Mouse (Mus musculus) thymus, postnatal 0 days (tissue): ENCODE data around the gene Plin5. TPM values are rescaled to one million over a fixed set of nuclear protein-coding genes. Genes with fewer than 3 reads are reported as not detected.

Experiments
- DNase-seq: peaks from one replicate; pipeline ENCODE4 v3.0.0-alpha.2; 2015; ENCODE audit warnings: low spot score
- polyA plus RNA-seq: library from polyadenylated mRNA; unstranded; fragments of >200 nt; fragmentation: Nextera tagmentation; extraction: Ambion mirVana; gene quantifications from 2 replicates; pipeline ENCODE4 v1.2.1, GENCODE M21; 2015

The Plin5 gene
- 0.10 and 0.44 TPM in 2 replicates for polyA plus RNA-seq

DNA sequence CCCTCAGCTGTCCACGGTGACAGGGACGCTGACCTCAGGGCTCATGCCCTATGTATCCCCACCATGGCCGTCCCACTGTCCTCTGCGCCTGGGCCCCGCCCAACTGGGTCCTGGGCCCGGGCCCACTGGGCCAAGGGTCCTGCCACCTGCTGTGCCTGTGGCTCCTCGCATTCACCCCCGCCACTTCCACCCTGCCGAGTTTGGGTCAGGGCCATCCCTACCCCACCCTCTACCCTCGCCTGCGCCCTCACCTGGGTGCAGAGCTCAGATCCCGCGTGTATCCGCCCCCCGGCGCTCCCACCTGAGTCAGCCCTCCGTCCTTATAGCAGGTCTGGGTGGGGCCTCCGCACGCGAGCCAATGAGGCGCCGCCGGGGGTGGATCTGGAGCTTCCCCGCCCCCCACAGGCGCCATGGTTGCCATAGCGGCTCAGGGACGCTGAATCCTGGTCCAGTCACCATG lies at the start of gene Plin5:
Gene Plin5, minus strand, starts transcription at position 346 of the 460 bp plus-strand sequence.
- no peak for DNase-seq

DNA sequence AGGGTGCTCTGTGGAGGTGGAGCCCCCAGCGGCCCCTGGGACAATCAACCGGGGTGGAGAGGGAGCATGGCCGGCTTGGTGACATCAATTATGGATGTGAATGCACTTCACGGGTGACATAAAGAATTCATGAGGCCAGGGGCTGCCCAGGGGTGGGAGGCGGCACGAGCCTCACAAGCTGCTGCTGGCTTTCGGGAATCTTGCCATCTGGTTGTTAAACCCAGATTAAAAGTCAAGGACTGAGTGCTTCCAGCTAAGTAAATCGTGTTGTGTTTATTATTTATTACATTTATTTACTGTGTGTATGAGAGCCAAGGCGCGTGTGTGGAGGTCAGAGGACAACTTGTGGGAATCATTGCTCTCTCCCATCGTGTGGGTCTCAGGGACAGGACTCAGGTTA lies 48.3 kb upstream of the Plin5 start:
- DNase-seq: no peak

DNA sequence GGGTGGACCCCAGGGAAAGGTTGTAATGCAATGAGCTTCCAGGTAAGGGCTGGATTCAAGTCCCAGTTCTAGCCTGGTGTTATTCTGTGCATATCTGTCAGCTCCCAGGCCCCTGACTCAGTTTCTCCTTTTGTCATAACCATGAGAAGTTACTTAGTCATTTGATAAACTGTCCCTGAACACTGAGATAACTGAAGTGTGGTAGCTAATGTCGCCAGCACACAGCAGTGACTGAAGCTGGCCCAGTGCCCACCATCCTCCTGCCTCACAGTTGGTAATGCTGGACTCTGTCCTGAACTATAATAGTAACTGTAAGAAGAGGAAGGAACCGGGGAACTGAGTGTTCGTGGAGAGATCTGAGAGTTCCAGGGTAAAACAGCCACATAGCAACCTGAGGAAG lies 47.1 kb upstream of the Plin5 start:
- DNase-seq: no peak

DNA sequence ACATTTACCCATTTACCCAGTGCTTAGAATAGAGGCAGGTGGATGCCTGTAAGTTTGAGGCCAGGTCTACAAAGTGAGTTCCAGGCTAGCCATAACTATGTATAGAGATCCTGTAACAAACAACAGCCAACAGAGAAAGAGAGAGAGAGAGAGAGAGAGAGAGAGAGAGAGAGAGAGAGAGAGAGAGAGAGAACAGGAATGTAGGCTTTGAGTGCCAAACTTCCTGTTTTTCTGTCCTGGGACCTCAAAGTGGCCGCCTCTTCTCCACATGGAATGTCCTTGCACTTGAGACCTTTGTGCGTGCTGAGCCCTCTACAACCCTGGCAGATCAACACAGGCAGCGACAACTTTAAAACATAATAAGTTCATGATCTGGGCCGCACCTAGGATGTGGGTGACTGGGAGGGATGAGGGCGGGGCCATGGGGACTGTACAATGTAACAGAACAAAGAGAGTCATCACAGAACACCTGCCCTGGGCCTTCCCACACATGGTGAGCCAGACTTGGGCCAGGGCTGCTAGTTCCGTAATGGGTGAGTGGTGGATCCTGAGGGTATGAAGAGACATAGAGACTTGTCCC lies 46.2 kb upstream of the Plin5 start:
- DNase-seq: peak; percentile 84

DNA sequence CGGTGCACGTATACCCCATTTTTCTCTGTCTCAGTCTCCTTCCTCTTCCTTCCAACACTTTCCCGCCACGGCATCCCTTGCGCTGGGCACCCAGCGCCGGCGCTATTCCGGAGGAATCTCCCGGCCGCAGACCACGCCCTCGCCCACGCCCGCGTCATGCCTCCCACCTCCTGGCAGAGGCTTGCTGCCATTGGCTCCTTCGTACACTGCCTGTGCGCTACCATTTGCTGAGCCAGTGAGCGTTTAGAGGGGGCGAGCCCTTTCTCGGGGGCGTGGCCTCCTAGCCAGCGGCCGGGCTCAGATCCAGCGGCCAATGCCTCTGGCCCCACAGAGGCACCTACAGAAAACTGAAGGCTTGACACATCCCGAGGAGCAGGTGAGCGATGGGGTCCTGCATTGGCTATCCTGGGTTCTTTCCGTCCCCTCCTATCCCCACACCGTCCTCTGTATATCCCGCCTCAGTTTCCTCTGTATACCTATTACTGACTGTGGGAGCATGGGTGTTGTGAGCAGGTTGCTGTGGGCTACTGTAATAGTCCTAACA lies 44.9 kb upstream of the Plin5 start, which contains the start of gene Tnfaip8l1:
Gene Tnfaip8l1, plus strand, starts transcription at position 247 of the 544 bp plus-strand sequence.
- DNase-seq: peak; percentile 89

DNA sequence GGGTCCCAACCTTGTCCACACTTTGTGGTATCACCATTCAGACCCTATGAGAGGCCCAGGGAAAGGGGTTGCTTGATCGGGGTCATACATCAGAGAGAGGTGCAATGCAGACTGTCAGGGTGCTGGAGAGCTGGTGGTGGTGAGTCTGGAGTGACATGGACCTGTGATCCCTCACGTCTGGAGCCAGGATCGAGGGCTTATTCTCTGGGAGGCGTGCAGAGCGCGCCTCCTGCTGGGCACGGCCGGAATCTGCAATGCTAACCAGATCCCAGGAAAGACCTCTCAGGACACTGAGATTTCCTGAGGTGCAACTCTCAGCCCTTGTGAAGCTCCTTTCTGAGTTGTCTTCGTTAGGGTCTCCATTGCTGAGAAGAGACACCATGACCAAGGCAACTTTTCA lies 42.3 kb upstream of the Plin5 start:
- DNase-seq: peak; percentile 62

DNA sequence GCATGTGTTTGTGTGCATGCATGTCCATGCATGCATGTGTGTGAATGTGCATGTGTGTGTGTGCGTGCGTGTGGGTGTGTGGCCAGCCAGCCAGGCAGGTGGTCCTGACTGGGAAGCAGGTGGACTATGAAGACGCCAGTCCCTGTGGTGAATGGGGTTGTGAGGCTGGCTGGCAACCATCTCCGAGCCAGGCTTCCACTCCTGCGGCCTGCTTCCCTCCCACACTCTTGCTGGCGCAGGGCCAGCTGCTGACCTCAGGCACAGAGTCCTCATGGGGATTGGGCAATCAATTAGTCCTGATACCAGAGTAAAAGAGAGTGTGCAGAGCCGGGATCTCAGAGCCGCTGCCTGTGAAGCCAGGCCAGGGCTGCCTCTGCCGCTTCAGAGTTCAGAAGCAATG lies 36.2 kb upstream of the Plin5 start:
- DNase-seq: no peak

DNA sequence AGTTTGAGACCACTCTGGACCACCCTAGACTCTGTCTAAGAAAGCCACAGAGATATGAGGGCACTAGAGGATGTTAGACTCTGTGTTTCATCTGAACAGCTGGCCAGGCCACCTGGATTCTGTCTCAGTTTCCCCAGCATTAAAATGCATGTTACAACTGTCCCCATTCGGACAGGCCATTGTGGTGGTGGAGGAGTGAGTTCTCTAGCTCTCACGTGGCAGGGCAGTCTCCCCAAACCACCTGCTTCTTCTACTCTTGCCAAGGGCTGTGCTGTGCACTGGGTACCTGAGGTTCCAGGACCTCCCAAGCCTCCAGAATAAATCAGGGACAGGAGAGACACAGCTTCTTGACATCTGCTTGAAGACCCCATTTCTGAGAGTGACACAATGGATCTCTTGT lies 32.5 kb upstream of the Plin5 start:
- no peak for DNase-seq

DNA sequence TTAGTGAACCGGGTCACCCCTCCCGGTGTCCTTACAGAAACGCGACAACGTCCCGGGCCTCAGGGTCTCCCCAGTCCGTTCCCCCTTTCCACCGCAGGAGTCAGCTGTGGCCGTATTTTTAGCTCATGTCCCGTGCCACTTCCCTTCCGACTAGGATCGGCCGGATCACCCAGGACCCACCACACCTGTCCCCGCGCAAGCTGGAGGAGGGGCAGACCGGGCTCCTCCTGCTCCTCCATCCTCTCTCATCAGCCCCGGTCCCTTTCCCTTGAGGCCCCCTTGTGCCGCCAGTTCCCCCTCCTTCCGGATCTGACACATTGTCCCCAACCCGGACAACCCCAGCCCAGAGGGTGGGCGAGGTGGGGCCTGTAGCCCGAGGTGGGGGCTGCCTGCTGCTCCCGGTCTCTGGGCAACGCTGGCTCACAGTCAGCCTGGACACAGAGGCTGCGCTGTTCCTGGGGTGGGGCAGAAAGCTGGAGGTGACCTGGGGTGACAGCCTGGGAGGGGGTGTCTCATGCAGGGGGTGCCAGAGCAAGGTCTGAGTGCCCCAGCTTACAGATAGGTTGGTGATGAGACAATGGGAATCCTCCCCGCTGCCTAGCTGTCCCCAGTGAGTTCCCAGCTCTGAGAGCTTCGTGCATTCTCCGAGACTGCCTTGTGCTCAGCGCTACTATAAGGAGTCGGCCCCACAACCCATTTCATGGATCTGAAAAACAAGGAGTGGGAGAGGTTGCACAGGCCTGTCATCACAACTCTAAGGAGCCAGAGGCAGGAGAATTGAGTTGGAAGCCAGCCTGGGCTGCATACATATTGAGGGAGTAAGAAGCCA lies 31.6 kb upstream of the Plin5 start:
- no peak for DNase-seq

DNA sequence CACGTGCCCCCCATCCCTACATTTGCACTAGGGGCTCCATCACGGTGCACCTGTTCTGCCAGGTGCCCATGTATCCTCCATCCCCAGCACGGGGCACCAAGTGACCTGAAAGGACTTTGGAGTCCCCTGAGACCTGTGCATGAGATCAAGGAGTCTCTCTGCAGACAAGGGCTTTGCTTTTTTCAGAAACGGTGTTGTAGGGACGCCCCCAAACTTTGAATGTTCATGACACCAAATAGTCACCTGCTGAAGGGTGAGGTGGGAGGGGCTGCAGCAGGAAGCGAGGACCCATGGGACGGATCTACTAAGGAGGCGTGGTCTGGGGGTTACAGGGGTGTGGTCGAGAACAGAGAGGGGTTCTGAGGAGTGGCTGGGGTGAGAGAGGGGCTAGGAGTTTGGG lies 30.9 kb upstream of the Plin5 start:
- peak; percentile 63 for DNase-seq

DNA sequence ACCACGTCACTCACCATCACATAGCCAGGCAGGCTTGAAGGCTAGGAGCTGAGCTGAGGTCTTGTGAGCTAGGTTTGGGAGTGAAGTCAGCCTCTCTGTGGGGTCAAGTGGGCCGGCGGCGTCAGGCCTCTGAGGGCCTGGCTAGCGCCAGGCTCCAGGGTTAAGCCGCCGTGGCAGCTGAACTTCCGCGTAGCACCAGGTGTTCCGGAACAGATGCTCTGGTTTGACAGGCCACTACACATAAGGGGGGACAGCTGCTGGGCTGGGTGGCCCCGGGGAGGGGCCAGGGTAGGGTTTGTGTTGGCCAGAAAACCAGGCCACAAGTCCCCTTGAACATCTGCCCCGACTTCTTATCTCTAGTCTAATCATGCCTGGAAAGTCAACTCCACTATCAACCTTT lies 30.0 kb upstream of the Plin5 start:
- no peak for DNase-seq

DNA sequence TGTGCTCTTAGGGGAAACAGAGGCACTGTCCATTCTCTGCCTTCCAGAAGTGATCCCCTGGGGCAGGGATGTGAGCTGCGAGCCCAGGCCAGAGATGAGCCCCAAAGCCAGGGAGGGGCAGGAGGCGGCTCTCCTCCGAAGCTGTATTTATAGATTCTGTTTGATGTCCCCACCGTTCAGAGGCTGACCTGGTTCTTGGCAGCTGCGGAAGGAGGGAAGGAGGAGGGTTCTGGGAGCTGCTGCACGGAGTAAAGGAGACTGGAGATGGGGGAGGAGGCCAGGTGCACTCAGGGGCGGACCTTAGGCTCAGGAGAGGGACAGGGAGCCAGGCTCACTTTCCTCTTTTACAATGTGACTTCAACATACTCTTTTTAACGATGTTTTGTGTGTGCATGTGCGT lies 28.7 kb upstream of the Plin5 start:
- peak; percentile 55 for DNase-seq

DNA sequence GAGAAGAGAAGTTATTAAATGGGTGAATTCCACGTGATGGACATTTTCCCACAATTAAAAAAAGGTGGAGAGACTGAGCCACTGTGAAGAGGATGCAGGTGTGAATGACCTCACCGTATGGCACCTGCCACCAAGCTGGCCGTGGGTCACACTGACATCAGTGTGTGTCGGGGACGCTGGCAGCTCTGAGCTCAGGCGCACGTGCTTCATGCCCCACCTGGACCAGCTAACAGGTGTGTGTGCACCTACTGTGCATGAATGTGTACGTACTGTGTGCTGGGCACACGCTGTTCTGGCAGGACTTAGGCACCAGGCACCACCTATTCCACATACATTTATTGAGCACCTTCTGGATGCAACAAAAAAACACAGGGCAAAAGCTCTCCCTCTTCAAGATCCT lies 27.1 kb upstream of the Plin5 start:
- no peak for DNase-seq

DNA sequence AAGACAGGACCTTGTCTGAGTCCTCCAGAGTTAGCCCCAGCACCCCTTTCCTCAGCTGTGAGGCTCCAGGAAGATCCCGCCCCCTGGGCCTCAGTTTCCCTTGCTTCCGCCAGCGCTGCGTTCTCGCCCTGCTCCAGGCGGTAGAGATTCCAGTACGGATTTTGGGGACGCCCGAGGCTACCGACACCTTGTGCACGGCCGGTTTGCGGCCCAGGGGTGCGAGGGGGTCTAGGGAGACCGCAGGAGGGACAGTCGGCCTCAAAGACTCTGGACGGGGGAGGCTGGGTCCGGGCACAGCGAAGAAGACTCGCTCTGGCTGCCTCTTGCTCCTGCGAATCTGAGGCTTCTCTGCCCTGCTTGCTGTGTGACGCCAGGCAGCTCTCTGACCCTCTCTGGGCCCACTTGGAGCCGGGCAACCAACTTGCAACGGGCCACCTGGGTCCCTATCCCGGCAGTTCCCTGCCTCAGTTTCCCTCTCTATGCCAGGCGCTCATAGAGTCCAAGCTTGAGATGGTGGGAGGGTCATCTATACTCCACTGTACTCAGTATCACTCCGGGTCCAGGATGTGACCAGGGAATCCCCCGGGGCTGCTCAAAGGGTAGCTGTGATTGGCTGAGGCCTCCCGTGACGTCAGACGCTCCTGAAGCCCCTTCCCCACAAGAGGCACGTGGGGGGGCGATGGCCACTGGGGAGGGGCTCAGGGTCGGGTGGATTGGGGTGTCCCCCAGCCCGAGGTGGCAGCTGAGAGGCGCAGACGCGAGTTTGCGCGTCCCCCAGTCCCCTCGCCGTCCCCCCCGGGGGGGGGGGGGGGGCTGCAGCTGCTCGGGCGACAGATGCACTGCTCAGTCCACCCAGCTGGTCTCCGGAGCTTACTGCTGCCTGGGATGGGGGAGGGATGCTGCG lies 24.6 kb upstream of the Plin5 start:
- peak; percentile 67 for DNase-seq

DNA sequence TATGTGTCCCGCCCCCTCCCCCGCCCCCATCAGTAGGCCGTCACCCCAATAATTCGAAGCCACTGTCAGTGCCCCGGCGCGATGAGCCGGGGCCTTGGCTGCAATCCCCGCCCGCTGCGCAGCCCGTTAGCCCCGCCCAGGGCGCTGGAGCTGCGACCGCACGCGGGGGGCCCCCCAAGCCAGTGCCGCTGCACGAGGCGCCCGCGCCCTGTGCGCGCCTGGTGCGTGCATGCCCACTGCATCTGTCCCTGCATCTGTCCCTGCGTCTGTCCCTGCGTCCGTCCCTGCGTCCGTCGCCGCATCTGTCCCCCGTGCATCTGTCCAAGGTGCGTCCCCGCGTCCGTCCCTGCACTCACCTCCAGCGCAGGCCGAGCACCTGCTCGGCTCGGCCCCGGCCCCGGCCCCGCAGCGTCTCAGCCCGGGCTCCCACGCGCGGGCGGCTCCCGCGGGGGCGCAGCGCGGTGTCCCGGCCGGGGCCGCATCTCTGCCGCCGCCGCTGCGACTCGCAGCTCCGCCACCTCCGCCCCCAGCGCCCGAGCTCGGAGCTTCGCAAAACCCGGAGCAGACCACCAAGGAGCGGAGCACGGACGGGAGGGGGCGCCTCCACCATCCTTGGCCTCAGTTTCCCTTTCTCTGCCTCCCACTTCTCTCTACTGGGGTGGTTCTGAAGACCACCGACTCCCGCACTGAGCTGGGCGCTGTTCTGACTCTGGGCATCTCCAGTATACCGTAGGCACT lies 22.6 kb upstream of the Plin5 start, which contains the start of gene Sema6b:
Gene Sema6b, minus strand, starts transcription at position 486 of the 738 bp plus-strand sequence.
- DNase-seq: peak; percentile 78

DNA sequence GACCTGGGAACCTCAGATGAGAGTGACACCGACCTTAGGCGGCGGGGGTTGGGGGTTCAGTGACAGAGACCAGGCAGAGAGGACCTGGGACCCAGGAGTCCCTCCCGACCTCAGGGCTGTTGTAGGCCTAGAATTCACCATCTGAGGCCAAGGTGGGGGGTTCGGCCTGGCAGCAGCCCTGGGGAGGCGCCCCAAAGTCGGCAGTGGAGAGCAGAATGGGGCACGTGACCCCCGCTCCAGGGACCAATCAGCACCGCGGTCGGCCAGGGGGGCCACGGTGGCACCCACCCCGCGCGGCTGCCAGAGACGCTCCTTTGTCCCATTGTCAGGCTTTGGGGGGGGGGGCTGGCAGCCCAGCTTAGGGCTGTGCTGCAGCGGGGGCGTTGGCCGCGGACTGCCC lies 22.0 kb upstream of the Plin5 start:
- DNase-seq: no peak

DNA sequence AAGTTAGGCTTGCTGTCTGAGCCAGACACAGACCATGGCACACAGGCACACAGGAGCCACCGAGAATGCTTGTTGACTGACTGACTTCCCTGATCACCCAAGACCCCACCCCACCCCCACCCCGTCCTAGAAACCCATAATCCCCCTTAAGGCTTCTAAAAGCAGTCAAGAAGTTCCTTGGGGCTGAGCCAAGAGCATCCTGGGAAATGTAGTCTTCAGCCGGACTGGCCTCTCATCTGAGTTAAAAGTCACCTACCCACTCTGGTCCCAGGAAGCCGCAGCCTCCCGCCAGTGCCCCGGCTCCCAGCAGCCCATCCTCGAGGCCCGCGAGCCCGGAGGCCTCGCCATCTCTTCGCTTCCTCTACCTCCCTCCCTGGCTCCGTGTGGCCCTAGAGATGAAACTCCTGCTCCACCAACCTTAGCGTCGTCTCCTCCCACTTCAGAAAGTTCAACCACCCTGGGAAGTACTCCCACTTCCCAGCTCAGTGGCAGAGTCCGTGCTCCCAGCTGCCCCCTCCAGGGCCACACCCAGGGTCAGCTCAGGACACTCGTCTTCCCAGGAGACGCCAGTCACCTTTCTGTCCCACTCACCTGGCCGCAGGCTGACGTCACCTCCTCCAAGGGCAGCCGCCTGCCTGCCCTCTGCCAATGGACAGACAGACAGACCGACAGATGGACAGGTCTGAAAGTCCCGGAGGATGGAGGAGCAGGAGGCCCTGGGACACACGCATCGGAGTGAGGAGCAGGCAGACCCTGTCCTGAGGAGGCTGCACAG lies 20.6 kb upstream of the Plin5 start:
- DNase-seq: no peak

DNA sequence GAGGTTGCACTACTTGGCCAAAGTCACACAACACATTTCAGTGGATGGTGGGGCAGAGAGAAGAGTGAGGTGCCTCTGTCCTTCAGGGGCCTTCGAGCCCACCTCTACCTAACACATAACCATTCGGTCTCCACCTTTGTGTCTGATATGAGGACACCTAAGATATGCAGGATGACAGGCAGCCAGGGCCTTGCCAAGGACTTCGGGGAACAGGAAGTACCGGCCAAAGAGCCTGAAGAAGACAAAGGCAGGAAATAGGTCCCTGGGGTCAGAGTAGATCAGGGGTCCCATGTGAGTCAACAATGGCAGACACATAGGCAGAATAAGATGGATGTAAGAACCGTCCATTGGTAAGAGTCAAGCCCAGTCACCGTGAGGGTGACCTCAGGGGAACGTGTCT lies 19.2 kb upstream of the Plin5 start:
- DNase-seq: no peak

DNA sequence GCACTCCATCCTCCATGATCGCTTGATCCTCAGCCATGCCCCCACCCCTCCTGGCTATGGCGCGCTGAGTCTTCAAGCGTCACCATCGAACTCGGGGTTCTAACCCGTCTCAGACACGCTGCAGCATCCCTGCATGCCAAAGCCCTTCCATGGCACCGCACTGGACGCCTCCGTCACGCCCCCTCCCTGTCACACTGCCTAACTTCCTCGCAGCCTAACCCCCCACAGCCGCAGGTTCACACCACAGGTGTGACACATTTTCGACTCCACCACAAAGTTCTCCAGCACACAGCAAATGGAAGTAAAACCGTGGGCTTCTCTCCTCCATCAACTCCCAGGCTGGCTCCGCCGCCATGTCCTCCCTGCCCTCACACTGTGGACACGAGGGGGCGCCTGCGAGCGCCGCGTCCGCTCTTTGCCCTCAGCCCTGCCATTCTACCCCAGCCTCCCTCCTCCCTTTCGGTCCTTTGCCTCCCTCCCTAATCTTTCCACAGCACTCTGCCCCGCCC lies 17.1 kb upstream of the Plin5 start:
- peak; percentile 77 for DNase-seq
